Mouse (Mus musculus) forebrain, embryonic 15.5 days (tissue): ENCODE measurements around the gene Lgals7. TPM values are rescaled to one million over a fixed set of nuclear protein-coding genes. Genes with fewer than 3 reads are reported as not detected.

Experiments used
- ATAC-seq: fragments of 200-750 bp; cut with Nextera tagmentation; replicated peaks from 2 replicates; pipeline ENCODE4 v1.8.0; 2017; ENCODE audit warnings: mild to moderate bottlenecking, moderate TSS enrichment, moderate library complexity
- H3K27ac ChIP-seq: fragments of 300-500 bp; sonication (generic); replicated peaks from 2 replicates; pipeline ENCODE4 v1.5.1; 2015; ENCODE audit warnings: mild to moderate bottlenecking, inconsistent platforms
- H3K27me3 ChIP-seq: fragments of 300-500 bp; sonication (generic); 2 replicates; pipeline ENCODE4 v1.6.1; 2015; ENCODE audit warnings: inconsistent platforms
- H3K36me3 ChIP-seq: fragments of 300-500 bp; sonication (generic); 2 replicates; pipeline ENCODE4 v1.6.1; 2015; ENCODE audit warnings: mild to moderate bottlenecking, inconsistent platforms
- H3K4me1 ChIP-seq: fragments of 300-500 bp; sonication (generic); 2 replicates; pipeline ENCODE4 v1.6.1; 2015; ENCODE audit warnings: inconsistent platforms
- H3K4me2 ChIP-seq: fragments of 300-500 bp; sonication (generic); replicated peaks from 2 replicates; pipeline ENCODE4 v1.6.1; 2015; ENCODE audit warnings: mild to moderate bottlenecking, inconsistent platforms
- H3K4me3 ChIP-seq: fragments of 300-500 bp; sonication (generic); 2 replicates; pipeline ENCODE4 v1.5.1; 2015; ENCODE audit warnings: mild to moderate bottlenecking, inconsistent platforms
- H3K9ac ChIP-seq: fragments of 300-500 bp; sonication (generic); replicated peaks from 2 replicates; pipeline ENCODE4 v1.6.1; 2015; ENCODE audit warnings: mild to moderate bottlenecking, inconsistent platforms
- H3K9me3 ChIP-seq: fragments of 300-500 bp; sonication (generic); 2 replicates; pipeline ENCODE4 v1.6.1; 2016; ENCODE audit warnings: inconsistent platforms
- WGBS: fragments of 180-500 bp; shearing (Covaris S2); methylation state at CpG from one replicate; pipeline ENCODE4 v1.1.7; 2015; ENCODE audit warnings: mixed read lengths; 5-methylcytosine and 5-hydroxymethylcytosine counted together
- polyA plus RNA-seq: library from polyadenylated mRNA; unstranded; fragments of >200 nt; fragmentation: Nextera tagmentation; extraction: Ambion mirVana; gene quantifications from 2 replicates; pipeline ENCODE4 v1.2.1, GENCODE M21; 2015

Gene Lgals7
- polyA plus RNA-seq, 1 experiment from 2014 or later = 3.5 TPM

GRCm38 (mm10) chr7:28911632-28912031 lies 48.0 kb downstream of the Lgals7 start:
- Histone ChIP-seq H3K9ac (no peak overlapping the region), H3K4me2 (no peak overlapping the region), H3K36me3 (peaks cover 83% of the 10 kb centered on the region), H3K4me3 (no peak overlapping the region), H3K27ac (no peak overlapping the region), H3K9me3 (no peaks in the 10 kb centered on the region), H3K4me1 (no peaks in the 10 kb centered on the region), H3K27me3 (no peaks in the 10 kb centered on the region)
- 79% methylated on average over 4 of the region's 4 CpGs for WGBS
- no peak for ATAC-seq

GRCm38 (mm10) chr7:28913171-28913570 lies 49.5 kb downstream of the Lgals7 start:
- H3K4me1 ChIP-seq = peaks cover 10% of the 10 kb centered on the region
- H3K9ac ChIP-seq = no peak overlapping the region
- peaks cover 70% of the 10 kb centered on the region for H3K36me3 ChIP-seq
- no peak overlapping the region for H3K4me3 ChIP-seq
- H3K27ac ChIP-seq = no peak overlapping the region
- no peak overlapping the region for H3K4me2 ChIP-seq
- H3K27me3 ChIP-seq = no peaks in the 10 kb centered on the region
- H3K9me3 ChIP-seq = no peaks in the 10 kb centered on the region
- WGBS = 87% methylated on average over 11 of the region's 11 CpGs
- ATAC-seq = no peak

Other genes starting within 250 kb of the Lgals7 start
- gene Acp7, start 232.5 kb upstream of the Lgals7 start, polyA plus RNA-seq = not detected in 2 replicates
- 6.3 TPM in 2 replicates for gene Fbxo27, start 171.0 kb upstream of the Lgals7 start, polyA plus RNA-seq
- gene Fbxo17, start 147.0 kb upstream of the Lgals7 start, polyA plus RNA-seq = 3.3 and 3.8 TPM in 2 replicates
- 109 and 113 TPM in 2 replicates for gene Mrps12, start 122.0 kb upstream of the Lgals7 start, polyA plus RNA-seq
- 18.5 and 18.6 TPM in 2 replicates for gene Sars2, start 121.9 kb upstream of the Lgals7 start, polyA plus RNA-seq
- gene Ccer2, start 107.7 kb upstream of the Lgals7 start, polyA plus RNA-seq = 0.27 TPM in 1 of 2 replicates, not detected in the other
- 105 and 109 TPM in 2 replicates for gene Sirt2, start 97.1 kb upstream of the Lgals7 start, polyA plus RNA-seq
- 59.0 and 62.0 TPM in 2 replicates for gene Nfkbib, start 96.3 kb upstream of the Lgals7 start, polyA plus RNA-seq
- 1.8 and 2.5 TPM in 2 replicates for gene Rinl, start 74.9 kb upstream of the Lgals7 start, polyA plus RNA-seq
- gene Hnrnpl, start 55.3 kb upstream of the Lgals7 start, polyA plus RNA-seq = 231 and 243 TPM in 2 replicates
- 85.2 and 86.5 TPM in 2 replicates for gene Ech1, start 38.6 kb upstream of the Lgals7 start, polyA plus RNA-seq
- 4.2 and 4.9 TPM in 2 replicates for gene Lgals4, start 30.0 kb upstream of the Lgals7 start, polyA plus RNA-seq
- gene Capn12, start 17.6 kb downstream of the Lgals7 start, polyA plus RNA-seq = 0.57 and 0.80 TPM in 2 replicates
- gene Actn4, start 98.5 kb downstream of the Lgals7 start, polyA plus RNA-seq = 134 TPM in 2 replicates
- gene Eif3k, start 118.0 kb downstream of the Lgals7 start, polyA plus RNA-seq = 303 and 307 TPM in 2 replicates
- 5.5 and 7.7 TPM in 2 replicates for gene Map4k1, start 118.2 kb downstream of the Lgals7 start, polyA plus RNA-seq